Mouse (Mus musculus) liver, embryonic 16.5 days (tissue): Measurements from ENCODE around the gene Gm47283. TPM values are rescaled to one million over a fixed set of nuclear protein-coding genes. Genes with fewer than 3 reads are reported as not detected.
"Not testable (repeated sequence)": the region's sequence is repeated elsewhere in the genome, so short reads cannot be mapped to it uniquely, and the experiment has no call there.

ENCODE experiments used
- ATAC-seq: fragments of 200-750 bp; cut with Nextera tagmentation; 2 replicates; pipeline ENCODE4 v1.8.0; 2017; ENCODE audit warnings: low read depth, mild to moderate bottlenecking, moderate number of reproducible peaks, moderate library complexity
- H3K27ac ChIP-seq: fragments of 300-500 bp; sonication (generic); 2 replicates; pipeline ENCODE4 v1.5.1; 2014; ENCODE audit warnings: mild to moderate bottlenecking, low read length
- H3K27me3 ChIP-seq: fragments of 300-500 bp; sonication (generic); 2 replicates; pipeline ENCODE4 v1.6.1; 2014; ENCODE audit warnings: low read depth, low read length, mixed read lengths; ENCODE audit not compliant: control insufficient read depth, insufficient read depth
- H3K36me3 ChIP-seq: fragments of 300-500 bp; sonication (generic); 2 replicates; pipeline ENCODE4 v1.6.1; 2014; ENCODE audit warnings: mild to moderate bottlenecking; ENCODE audit not compliant: control insufficient read depth, insufficient read depth
- H3K4me1 ChIP-seq: fragments of 300-500 bp; sonication (generic); 2 replicates; pipeline ENCODE4 v1.6.1; 2014; ENCODE audit warnings: low read depth, low read length, mixed read lengths; ENCODE audit not compliant: control insufficient read depth
- H3K4me2 ChIP-seq: fragments of 300-500 bp; sonication (generic); 2 replicates; pipeline ENCODE4 v1.6.1; 2014; ENCODE audit warnings: low read depth, low read length, mixed read lengths
- H3K4me3 ChIP-seq: fragments of 300-500 bp; sonication (generic); 2 replicates; pipeline ENCODE4 v1.5.1; 2014; ENCODE audit warnings: low read depth, mild to moderate bottlenecking, low read length
- H3K9ac ChIP-seq: fragments of 300-500 bp; sonication (generic); 2 replicates; pipeline ENCODE4 v1.6.1; 2014; ENCODE audit warnings: low read depth, low read length
- H3K9me3 ChIP-seq: fragments of 300-500 bp; sonication (generic); replicated peaks from 2 replicates; pipeline ENCODE4 v1.6.1; 2016; ENCODE audit warnings: low read length; ENCODE audit not compliant: control insufficient read depth
- WGBS: fragments of 180-500 bp; shearing (Covaris S2); extraction: QIAGEN DNeasy Blood & Tissue Kit; methylation state at CpG from one replicate; pipeline ENCODE4 v1.1.7; 2014; ENCODE audit not compliant: insufficient replicate concordance; 5-methylcytosine and 5-hydroxymethylcytosine counted together
- polyA plus RNA-seq: library from polyadenylated mRNA; unstranded; fragments of >200 nt; fragmentation: Nextera tagmentation; extraction: Ambion mirVana; gene quantifications from 2 replicates; pipeline ENCODE4 v1.2.1, GENCODE M21; 2015

Gene Gm47283
- polyA plus RNA-seq = not detected in 2 replicates

DNA sequence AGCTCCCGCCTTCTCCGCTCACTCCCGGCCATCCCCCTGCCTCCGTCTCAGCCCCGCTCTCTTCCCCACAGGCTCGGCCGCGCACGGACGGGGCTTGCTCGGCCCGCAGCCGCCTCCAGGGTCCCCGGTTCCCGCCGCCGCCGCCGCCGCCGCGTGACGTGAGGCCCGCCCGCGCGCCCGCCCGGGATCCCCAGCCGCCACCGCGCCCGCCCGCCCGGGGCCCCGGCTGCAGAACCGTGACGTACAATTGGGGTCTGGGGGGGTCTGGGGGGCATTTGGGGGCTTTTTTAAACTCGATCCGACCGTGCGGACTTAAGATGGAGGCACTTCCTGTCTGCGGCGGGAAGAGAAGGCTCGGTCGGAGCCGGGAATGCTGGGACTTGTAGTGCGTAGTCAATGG lies at the start of gene Gm47283:
Gene Gm47283, plus strand, starts transcription at position 301 of the 400 bp plus-strand sequence.
- ATAC-seq = not testable (repeated sequence)
- no CpG with 5 or more reads among the region's 48 CpGs for WGBS

GRCm38 (mm10) chrY:90735181-90735895 lies 49.2 kb upstream of the Gm47283 start:
- not testable (repeated sequence) for H3K4me2 ChIP-seq
- H3K36me3 ChIP-seq = peaks cover 19% of the 10 kb centered on the region
- WGBS = 58% methylated on average over 4 of the region's 5 CpGs

More for the DNA sequence above, at the start of gene Gm47283:
- not testable (repeated sequence) for H3K4me3 ChIP-seq, H3K27me3 ChIP-seq, H3K9me3 ChIP-seq, H3K4me1 ChIP-seq, H3K27ac ChIP-seq, H3K9ac ChIP-seq, H3K4me2 ChIP-seq, H3K36me3 ChIP-seq

GRCm38 (mm10) chrY:90736217-90737000 lies 48.1 kb upstream of the Gm47283 start:
- not testable (repeated sequence) for ATAC-seq, H3K27ac ChIP-seq, H3K4me3 ChIP-seq, H3K4me1 ChIP-seq, H3K27me3 ChIP-seq, H3K4me2 ChIP-seq, H3K9ac ChIP-seq
- Histone ChIP-seq H3K9me3 (peaks cover 25% of the 10 kb centered on the region), H3K36me3 (peaks cover 26% of the 10 kb centered on the region)
- 68% methylated on average over 4 of the region's 9 CpGs for WGBS

More at GRCm38 (mm10) chrY:90735181-90735895, 49.2 kb upstream of the Gm47283 start:
- H3K9me3 ChIP-seq = peaks cover 18% of the 10 kb centered on the region
- not testable (repeated sequence) for H3K9ac ChIP-seq, H3K27me3 ChIP-seq, H3K4me3 ChIP-seq, ATAC-seq, H3K4me1 ChIP-seq, H3K27ac ChIP-seq

- ATAC-seq = no peak
- 63% methylated on average over 4 of the region's 7 CpGs for WGBS
- no peaks in the 10 kb centered on the region for H3K27me3 ChIP-seq
These were observed 46.7 kb upstream of the Gm47283 start for GRCm38 (mm10) chrY:90737606-90738430.

GRCm38 (mm10) chrY:90738431-90738680 lies 46.2 kb upstream of the Gm47283 start:
- ATAC-seq = no peak
- Histone ChIP-seq H3K27ac (no peak overlapping the region), H3K4me3 (no peak overlapping the region), H3K9ac (no peak overlapping the region), H3K27me3 (no peaks in the 10 kb centered on the region), H3K9me3 (peaks cover 38% of the 10 kb centered on the region), H3K36me3 (peaks cover 39% of the 10 kb centered on the region), H3K4me1 (no peaks in the 10 kb centered on the region), H3K4me2 (no peak overlapping the region)
- 88% methylated on average over 1 of the region's 1 CpGs for WGBS

More at GRCm38 (mm10) chrY:90737606-90738430, 46.7 kb upstream of the Gm47283 start:
- H3K4me1 ChIP-seq = no peaks in the 10 kb centered on the region
- H3K9me3 ChIP-seq = peaks cover 37% of the 10 kb centered on the region
- peaks cover 39% of the 10 kb centered on the region for H3K36me3 ChIP-seq
- no peak overlapping the region for H3K9ac ChIP-seq
- H3K4me2 ChIP-seq = no peak overlapping the region
- no peak overlapping the region for H3K4me3 ChIP-seq
- no peak overlapping the region for H3K27ac ChIP-seq

GRCm38 (mm10) chrY:90738841-90739530 lies 45.6 kb upstream of the Gm47283 start:
- H3K36me3 ChIP-seq = peaks cover 39% of the 10 kb centered on the region
- peaks cover 38% of the 10 kb centered on the region for H3K9me3 ChIP-seq
- H3K4me1 ChIP-seq, H3K9ac ChIP-seq, H3K27ac ChIP-seq, H3K27me3 ChIP-seq, H3K4me3 ChIP-seq, ATAC-seq, H3K4me2 ChIP-seq: not testable (repeated sequence)
- 62% methylated on average over 28 of the region's 28 CpGs for WGBS

GRCm38 (mm10) chrY:90739531-90740012 lies 45.0 kb upstream of the Gm47283 start:
- H3K4me2 ChIP-seq, H3K9ac ChIP-seq, ATAC-seq, H3K27me3 ChIP-seq, H3K27ac ChIP-seq, H3K4me1 ChIP-seq, H3K4me3 ChIP-seq: not testable (repeated sequence)
- Histone ChIP-seq H3K36me3 (peaks cover 41% of the 10 kb centered on the region), H3K9me3 (peaks cover 42% of the 10 kb centered on the region)
- WGBS = 42% methylated on average over 11 of the region's 11 CpGs

- no peaks in the 10 kb centered on the region for H3K27me3 ChIP-seq
- peaks cover 42% of the 10 kb centered on the region for H3K9me3 ChIP-seq
- no peak overlapping the region for H3K4me3 ChIP-seq
- WGBS = 37% methylated on average over 14 of the region's 14 CpGs
- H3K9ac ChIP-seq = no peak overlapping the region
- no peak overlapping the region for H3K4me2 ChIP-seq
- no peak for ATAC-seq
- no peak overlapping the region for H3K27ac ChIP-seq
- no peaks in the 10 kb centered on the region for H3K4me1 ChIP-seq
- peaks cover 41% of the 10 kb centered on the region for H3K36me3 ChIP-seq
These were observed 44.5 kb upstream of the Gm47283 start for GRCm38 (mm10) chrY:90740013-90740561.
